7 mouse cellular contexts compared by ENCODE assay signal in genomic region chr2:166629941-166630674, GRCm38 (mm10).
DNase-seq lines count a peak whose midpoint lies in the region; ATAC-seq and TF ChIP-seq lines count a peak whose summit lies in the region.

No protein-coding gene starts in this region.

- peak in 1 of 2 experiments; percentile 36 for DNase-seq in layer of hippocampus, adult 2 months (ENCODE audit: low spot score in 2 of 2)
- DNase-seq in layer of hippocampus, postnatal 25 days (ENCODE audit: extremely low spot score in 1 of 2, low spot score in 1 of 2) = no peak
- DNase-seq in c-Kit-positive CD71-negative TER-119-negative erythroid progenitor cells, embryonic 14.5 days (ENCODE audit: low read depth) = peak; percentile 47
- peak; percentile 72 for DNase-seq in layer of hippocampus, adult 9-11 months
- DNase-seq in adipocyte (ENCODE audit: low spot score) = no peak

- no peaks in the 10 kb centered on the region for H3K9me3 ChIP-seq in intestine, embryonic 15.5 days

- no peak overlapping the region for H3K4me2 ChIP-seq in intestine, embryonic 15.5 days (replicated peaks)

- TF ChIP-seq POLR2A in olfactory bulb, adult 2 months (IDR thresholded peaks at IDR 0.05; ENCODE audit: insufficient read depth, low read depth, low read length) = no peak

- TF ChIP-seq CTCF in layer of hippocampus, adult 2 months (conservative IDR thresholded peaks at IDR 0.05) = no peak
- no peak for TF ChIP-seq CTCF in olfactory bulb, adult 2 months (IDR thresholded peaks at IDR 0.05; ENCODE audit: insufficient read depth, low read depth, low read length)

- H3K4me1 ChIP-seq in olfactory bulb, adult 2 months (ENCODE audit: control insufficient read depth, insufficient read depth, low read length) = peaks cover 12% of the 10 kb centered on the region
- H3K4me1 ChIP-seq in intestine, embryonic 15.5 days (replicated peaks) = no peaks in the 10 kb centered on the region; the same call in 1 of the 2 replicates

- no peaks in the 10 kb centered on the region for H3K36me3 ChIP-seq in intestine, embryonic 15.5 days

- no peak overlapping the region for H3K4me3 ChIP-seq in layer of hippocampus, adult 2 months
- H3K4me3 ChIP-seq in olfactory bulb, adult 2 months (ENCODE audit: insufficient read depth, low read depth, low read length) = no peak overlapping the region
- no peak overlapping the region for H3K4me3 ChIP-seq in intestine, embryonic 15.5 days (replicated peaks)

- peak overlapping the region; percentile 83 for H3K27ac ChIP-seq in layer of hippocampus, adult 2 months
- peak overlapping the region; percentile 15; the same call in 1 of the 2 replicates for H3K27ac ChIP-seq in olfactory bulb, adult 2 months (ENCODE audit: insufficient read depth, low read depth, low read length)
- H3K27ac ChIP-seq in intestine, embryonic 15.5 days = no peak overlapping the region

- no peak for ATAC-seq in intestine, embryonic 15.5 days

- no peak overlapping the region for H3K9ac ChIP-seq in intestine, embryonic 15.5 days

- no peaks in the 10 kb centered on the region for H3K27me3 ChIP-seq in intestine, embryonic 15.5 days (replicated peaks)

- 73% methylated on average over 17 of the region's 17 CpGs for WGBS in olfactory bulb, adult 2 months
- WGBS in intestine, embryonic 15.5 days = 80% methylated on average over 17 of the region's 17 CpGs

Comparison
In these comparisons a context has a peak if more than half of its experiments do, and no peak if none do; other contexts are left out.
1. DNase-seq: peak in c-Kit-positive CD71-negative TER-119-negative erythroid progenitor cells, embryonic 14.5 days (single experiment) and layer of hippocampus, adult 9-11 months (single experiment); none in layer of hippocampus, postnatal 25 days (0 of 2) and adipocyte (single experiment).